Mouse (Mus musculus) stomach, postnatal 0 days (tissue): ENCODE results near the gene E2f6. TPM values are rescaled to one million over a fixed set of nuclear protein-coding genes. Genes with fewer than 3 reads are reported as not detected.

Experiments used
- ATAC-seq: fragments of 200-750 bp; cut with Nextera tagmentation; 2 replicates; pipeline ENCODE4 v1.8.0; 2017; ENCODE audit not compliant: low FRiP score, low TSS enrichment
- DNase-seq: peaks from one replicate; pipeline ENCODE4 v3.0.0-alpha.2; 2016; ENCODE audit warnings: low spot score
- H3K27ac ChIP-seq: fragments of 300-500 bp; sonication (generic); replicated peaks from 2 replicates; pipeline ENCODE4 v1.5.1; 2014; ENCODE audit warnings: mild to moderate bottlenecking, control low read depth
- H3K27me3 ChIP-seq: fragments of 300-500 bp; sonication (generic); 2 replicates; pipeline ENCODE4 v1.6.1; 2014; ENCODE audit warnings: low read length; ENCODE audit not compliant: control insufficient read depth, insufficient read depth
- H3K36me3 ChIP-seq: fragments of 300-500 bp; sonication (generic); 2 replicates; pipeline ENCODE4 v1.6.1; 2014; ENCODE audit warnings: low read length, mixed read lengths; ENCODE audit not compliant: control insufficient read depth, insufficient read depth
- H3K4me1 ChIP-seq: fragments of 300-500 bp; sonication (generic); replicated peaks from 2 replicates; pipeline ENCODE4 v1.6.1; 2014; ENCODE audit warnings: antibody characterized with exemption; ENCODE audit not compliant: control insufficient read depth, insufficient read depth
- H3K4me2 ChIP-seq: fragments of 300-500 bp; sonication (generic); replicated peaks from 2 replicates; pipeline ENCODE4 v1.6.1; 2014; ENCODE audit warnings: low read depth, mild to moderate bottlenecking, control low read depth, moderate library complexity
- H3K4me3 ChIP-seq: fragments of 300-500 bp; sonication (generic); 2 replicates; pipeline ENCODE4 v1.5.1; 2014; ENCODE audit warnings: low read depth, low read length, control low read depth
- H3K9ac ChIP-seq: fragments of 300-500 bp; sonication (generic); 2 replicates; pipeline ENCODE4 v1.6.1; 2014; ENCODE audit warnings: mild to moderate bottlenecking, low read length, control low read depth, mixed read lengths
- H3K9me3 ChIP-seq: fragments of 300-500 bp; sonication (generic); 2 replicates; pipeline ENCODE4 v1.6.1; 2016; ENCODE audit warnings: low read length; ENCODE audit not compliant: control insufficient read depth
- CTCF ChIP-seq: IDR thresholded peaks from 2 replicates; pipeline ENCODE4 v1.5.1; 2016; ENCODE audit warnings: antibody characterized with exemption, low read depth, mild to moderate bottlenecking, moderate library complexity
- EP300 ChIP-seq: optimal IDR thresholded peaks from 2 replicates; pipeline ENCODE3; 2016; ENCODE audit warnings: antibody characterized with exemption
- WGBS: fragments of 180-500 bp; shearing (Covaris S2); extraction: QIAGEN DNeasy Blood & Tissue Kit; methylation state at CpG from one replicate; pipeline ENCODE4 v1.1.7; 2014; 5-methylcytosine and 5-hydroxymethylcytosine counted together
- polyA plus RNA-seq: library from polyadenylated mRNA; unstranded; fragments of >200 nt; fragmentation: Nextera tagmentation; extraction: Ambion mirVana; gene quantifications from 2 replicates; pipeline ENCODE4 v1.2.1, GENCODE M21; 2015

The E2f6 gene
- polyA plus RNA-seq, 1 experiment from 2014 or later, result 12.7 TPM

DNA sequence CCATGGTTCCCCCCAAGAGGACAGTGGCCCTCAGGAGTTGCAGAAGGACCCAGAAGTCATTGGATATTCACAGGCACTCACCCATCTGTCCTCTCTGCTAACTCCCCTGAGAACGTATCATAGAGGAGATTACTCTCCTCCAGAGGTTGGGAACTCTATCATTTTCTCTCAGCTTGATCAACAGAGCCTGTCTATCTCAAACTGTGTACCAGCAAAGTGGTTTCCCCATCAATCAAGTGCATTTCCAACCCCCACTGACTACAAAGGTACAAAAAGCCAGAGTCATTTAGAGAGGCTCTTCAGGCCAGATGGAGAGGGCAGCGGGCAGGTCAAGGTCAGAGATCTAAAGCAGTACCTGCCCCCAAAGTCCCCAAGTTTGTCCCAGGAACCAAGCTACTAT, 42.1 kb upstream of the E2f6 start:
- TF ChIP-seq CTCF, result no peak
- no peak for TF ChIP-seq EP300
- Histone ChIP-seq H3K9ac (no peak overlapping the region), H3K9me3 (no peaks in the 10 kb centered on the region), H3K36me3 (no peaks in the 10 kb centered on the region), H3K4me1 (no peaks in the 10 kb centered on the region), H3K4me2 (no peak overlapping the region), H3K27ac (no peak overlapping the region), H3K27me3 (no peaks in the 10 kb centered on the region), H3K4me3 (no peak overlapping the region)
- DNase-seq (no peak), ATAC-seq (no peak)
- WGBS, result 67% methylated on average over 2 of the region's 2 CpGs

DNA sequence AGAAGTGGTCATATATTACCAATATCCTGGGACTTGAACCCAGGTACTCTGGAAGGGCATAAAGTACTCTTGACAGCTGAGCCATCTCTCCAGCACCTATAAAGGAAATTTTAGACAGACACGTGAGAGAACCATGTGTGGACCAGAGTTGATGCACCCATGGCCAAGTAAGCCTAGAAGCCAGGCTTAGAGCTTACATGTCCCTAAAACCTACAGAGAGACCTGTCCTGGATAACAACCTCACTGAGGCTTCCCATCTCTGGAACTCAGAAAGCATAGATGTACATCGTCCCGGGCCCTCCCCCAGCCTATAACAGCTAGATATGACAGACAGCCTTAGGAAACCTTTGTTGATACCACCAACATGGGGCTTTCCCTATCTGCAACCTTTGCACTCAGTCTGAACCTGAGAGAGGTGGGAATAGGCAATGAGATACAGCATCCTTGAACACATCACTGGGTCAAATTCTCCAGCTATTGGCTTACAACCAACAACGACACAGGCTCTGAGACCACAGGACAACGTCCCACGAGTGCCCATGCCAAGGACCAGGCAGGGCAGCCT, 41.1 kb upstream of the E2f6 start:
- Histone ChIP-seq H3K4me1 (no peaks in the 10 kb centered on the region), H3K4me3 (no peak overlapping the region), H3K27me3 (no peaks in the 10 kb centered on the region), H3K4me2 (no peak overlapping the region), H3K27ac (no peak overlapping the region), H3K9me3 (no peaks in the 10 kb centered on the region), H3K36me3 (no peaks in the 10 kb centered on the region), H3K9ac (no peak overlapping the region)
- no peak for ATAC-seq
- no peak for DNase-seq
- 83% methylated on average over 6 of the region's 6 CpGs for WGBS
- no peak for TF ChIP-seq CTCF
- no peak for TF ChIP-seq EP300

DNA sequence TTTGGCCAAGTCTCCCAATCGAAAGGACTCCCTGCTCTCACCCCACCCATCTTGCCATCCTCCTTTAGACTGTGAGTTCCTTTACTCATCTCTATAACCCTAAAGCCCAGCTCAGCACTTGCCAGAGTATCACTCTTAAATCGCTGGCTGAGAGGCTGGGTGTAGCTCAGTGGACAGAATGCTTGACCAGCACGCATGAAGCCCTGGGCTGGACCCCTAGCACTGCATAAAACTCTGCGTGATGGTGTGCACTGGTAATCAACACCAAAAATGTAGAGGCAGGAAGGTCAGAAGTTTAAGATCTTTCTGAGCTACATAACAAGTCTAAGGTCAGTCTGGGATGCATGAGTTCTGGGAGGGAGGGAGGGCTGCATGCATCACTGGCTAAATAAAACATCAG, 36.2 kb upstream of the E2f6 start:
- Histone ChIP-seq H3K27ac (no peak overlapping the region), H3K4me1 (no peaks in the 10 kb centered on the region), H3K9ac (no peak overlapping the region), H3K4me3 (no peak overlapping the region), H3K27me3 (no peaks in the 10 kb centered on the region), H3K4me2 (no peak overlapping the region), H3K36me3 (no peaks in the 10 kb centered on the region), H3K9me3 (no peaks in the 10 kb centered on the region)
- ATAC-seq, result no peak
- no peak for DNase-seq
- WGBS, result 88% methylated on average over 4 of the region's 4 CpGs
- no peak for TF ChIP-seq CTCF
- no peak for TF ChIP-seq EP300

DNA sequence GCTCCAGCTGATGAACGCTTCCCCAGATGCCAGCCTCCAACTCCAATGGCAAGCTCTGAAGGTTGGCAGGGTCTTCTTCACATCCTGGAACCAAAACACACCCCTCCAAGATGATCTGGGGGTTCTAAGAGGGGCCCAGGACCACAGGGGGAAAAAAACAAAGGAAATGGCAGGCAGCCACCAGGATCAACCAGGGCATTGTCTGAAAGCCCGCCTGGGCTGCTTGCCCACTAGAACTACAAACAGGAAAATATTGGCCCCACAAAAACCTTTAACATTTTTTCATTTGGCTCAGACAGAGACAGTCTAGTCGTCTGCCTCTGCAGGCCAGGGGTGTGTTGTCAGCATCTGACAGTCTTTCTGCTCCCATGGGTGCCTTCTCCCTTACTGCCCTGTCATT, 35.4 kb upstream of the E2f6 start:
- TF ChIP-seq CTCF (no peak), EP300 (no peak)
- H3K9ac ChIP-seq, result no peak overlapping the region
- no peak overlapping the region for H3K4me2 ChIP-seq
- DNase-seq (no peak), ATAC-seq (no peak)
- H3K9me3 ChIP-seq, result no peaks in the 10 kb centered on the region
- 78% methylated on average over 3 of the region's 3 CpGs for WGBS
- no peaks in the 10 kb centered on the region for H3K36me3 ChIP-seq
- no peak overlapping the region for H3K4me3 ChIP-seq
- no peaks in the 10 kb centered on the region for H3K27me3 ChIP-seq
- H3K27ac ChIP-seq, result no peak overlapping the region
- no peaks in the 10 kb centered on the region for H3K4me1 ChIP-seq

DNA sequence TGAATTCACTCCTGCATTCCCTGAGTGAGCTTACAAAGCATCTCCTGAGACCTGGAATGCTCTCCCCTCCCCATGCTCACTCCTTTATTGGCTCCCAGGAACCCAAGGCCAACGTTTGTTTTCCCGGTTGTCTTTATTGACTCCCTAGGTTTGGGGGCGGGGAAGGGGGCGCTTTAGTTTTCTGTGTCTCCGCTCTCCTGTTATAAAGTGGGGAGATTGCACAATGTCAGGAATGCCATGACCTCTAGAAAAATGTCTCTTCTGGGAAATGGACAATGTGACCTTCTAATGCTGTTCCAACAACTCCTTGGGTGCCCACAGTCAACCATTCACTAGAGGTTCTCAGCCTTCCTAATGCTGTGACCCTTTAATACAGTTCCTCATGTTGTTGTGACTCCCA, 32.2 kb upstream of the E2f6 start:
- Histone ChIP-seq H3K9ac (no peak overlapping the region), H3K4me2 (no peak overlapping the region), H3K27ac (no peak overlapping the region), H3K36me3 (no peaks in the 10 kb centered on the region), H3K27me3 (no peaks in the 10 kb centered on the region), H3K9me3 (no peaks in the 10 kb centered on the region), H3K4me3 (no peak overlapping the region), H3K4me1 (no peaks in the 10 kb centered on the region)
- WGBS, result 70% methylated on average over 5 of the region's 5 CpGs
- DNase-seq (no peak), ATAC-seq (no peak)
- no peak for TF ChIP-seq EP300
- TF ChIP-seq CTCF, result no peak

DNA sequence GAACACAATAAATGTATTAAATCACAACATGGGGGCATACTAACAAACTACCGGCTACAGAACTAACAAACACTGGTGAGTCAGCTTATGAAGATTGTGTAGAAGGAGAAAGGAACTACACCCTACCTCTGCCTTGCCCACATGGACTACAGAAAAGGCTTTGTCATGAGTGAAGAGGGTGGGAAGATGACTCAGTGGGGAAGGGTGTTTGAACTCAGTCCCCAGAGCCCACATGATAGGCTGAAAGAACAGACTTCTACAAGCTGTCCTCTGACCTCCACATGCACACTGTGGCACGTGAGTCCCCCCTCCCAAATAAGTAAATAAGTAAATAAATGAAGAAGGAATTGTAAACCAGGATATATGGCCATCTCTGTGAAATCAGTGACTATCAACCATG, 31.6 kb upstream of the E2f6 start:
- 47% methylated on average over 2 of the region's 2 CpGs for WGBS
- Histone ChIP-seq H3K27ac (no peak overlapping the region), H3K9ac (no peak overlapping the region), H3K4me2 (no peak overlapping the region), H3K36me3 (no peaks in the 10 kb centered on the region), H3K9me3 (no peaks in the 10 kb centered on the region), H3K4me1 (no peaks in the 10 kb centered on the region), H3K4me3 (no peak overlapping the region), H3K27me3 (no peaks in the 10 kb centered on the region)
- DNase-seq (no peak), ATAC-seq (0 out of 2 replicates have a peak, but pooled peaks have one; percentile 63)
- TF ChIP-seq EP300 (no peak), CTCF (no peak)
